Mouse (Mus musculus) olfactory bulb, adult 2 months (tissue): Measurements from ENCODE around the gene Hoxd3.
A peak's percentile ranks its signal among the peaks of the same experiment; 100 is the strongest.

Source experiments
- CTCF ChIP-seq: fragments of 200-500 bp; IDR thresholded peaks from 2 replicates; pipeline ENCODE4 v1.5.1; 2012; ENCODE audit warnings: low read depth, mild to moderate bottlenecking, low read length, moderate library complexity; ENCODE audit not compliant: insufficient read depth
- POLR2A ChIP-seq: fragments of 200-500 bp; IDR thresholded peaks from 2 replicates; pipeline ENCODE4 v1.6.1; 2012; ENCODE audit warnings: mild to moderate bottlenecking, low read depth, low read length, moderate library complexity; ENCODE audit not compliant: insufficient read depth

GRCm38 (mm10) chr2:74701949-74702819 lies 9.5 kb upstream of the Hoxd3 start:
- TF ChIP-seq POLR2A (no peak), CTCF (peak; percentile 39; the same call in 1 of the 2 replicates)
